Mouse (Mus musculus) adrenal gland, postnatal 10 days (tissue): ENCODE data around the gene Tspan10. TPM values are rescaled to one million over a fixed set of nuclear protein-coding genes. Genes with fewer than 3 reads are reported as not detected.

Source experiments
- DNase-seq: peaks from one replicate; pipeline ENCODE4 v3.0.0; 2021; ENCODE audit warnings: mixed read lengths
- total RNA-seq, 2 experiments: library from RNA; stranded (reverse); gene quantifications; 2 replicates each; pipeline ENCODE4 v1.2.3; 2021

The Tspan10 gene
- total RNA-seq, 2 experiments from 2014 or later: 0.30 to 2.6 TPM

GRCm38 (mm10) chr11:120492878-120493203, 50.4 kb downstream of the Tspan10 start:
- no peak for DNase-seq

- no peak for DNase-seq
Measured at GRCm38 (mm10) chr11:120493351-120493750, 50.9 kb downstream of the Tspan10 start.

GRCm38 (mm10) chr11:120493911-120494310, 51.5 kb downstream of the Tspan10 start:
- DNase-seq: no peak

Other genes with a start within 250 kb of the Tspan10 start
- gene Bahcc1, start 209.7 kb upstream of the Tspan10 start, total RNA-seq: 10 to 100 TPM; 13.8 to 20.5 TPM
- 100 to 1,000 TPM; 954 to 956 TPM for gene Actg1, start 94.1 kb upstream of the Tspan10 start, total RNA-seq
- gene Fscn2, start 81.1 kb upstream of the Tspan10 start, total RNA-seq: under 1 TPM; 0.15 to 0.45 TPM
- gene Faap100, start 63.9 kb upstream of the Tspan10 start, total RNA-seq: 10 to 100 TPM; 19.5 to 26.4 TPM
- 10 to 100 TPM; 59.7 to 67.0 TPM for gene Nploc4, start 4.9 kb upstream of the Tspan10 start, total RNA-seq
- gene Pde6g, start 10.9 kb downstream of the Tspan10 start, total RNA-seq: under 1 TPM in 1 of 2 experiments, not detected in 1; 0.94 TPM
- gene Oxld1, start 15.4 kb downstream of the Tspan10 start, total RNA-seq: 10 to 100 TPM; 59.0 to 82.0 TPM
- gene Ccdc137, start 15.5 kb downstream of the Tspan10 start, total RNA-seq: 10 to 100 TPM; 16.1 to 18.8 TPM
- 10 to 100 TPM; 20.6 to 20.9 TPM for gene Arl16, start 25.0 kb downstream of the Tspan10 start, total RNA-seq
- 100 to 1,000 TPM; 179 to 189 TPM for gene Mrpl12, start 42.0 kb downstream of the Tspan10 start, total RNA-seq
- gene Slc25a10, start 49.2 kb downstream of the Tspan10 start, total RNA-seq: 10 to 100 TPM; 58.5 to 60.9 TPM
- gene Gcgr, start 88.1 kb downstream of the Tspan10 start, total RNA-seq: 10 to 100 TPM in 1 of 2 experiments, 1 to 10 TPM in 1; 9.6 to 15.7 TPM
- 10 to 100 TPM; 60.0 to 62.2 TPM for gene Mcrip1, start 107.1 kb downstream of the Tspan10 start, total RNA-seq
- gene Ppp1r27, start 108.5 kb downstream of the Tspan10 start, total RNA-seq: 10 to 100 TPM in 1 of 2 experiments, 1 to 10 TPM in 1; 7.1 to 21.8 TPM
- gene P4hb, start 130.6 kb downstream of the Tspan10 start, total RNA-seq: 100 to 1,000 TPM; 424 to 571 TPM
- gene Arhgdia, start 139.0 kb downstream of the Tspan10 start, total RNA-seq: 100 to 1,000 TPM; 281 to 286 TPM
- gene Alyref, start 155.7 kb downstream of the Tspan10 start, total RNA-seq: 100 to 1,000 TPM; 112 to 114 TPM
- 10 to 100 TPM; 73.1 to 86.4 TPM for gene Anapc11, start 155.8 kb downstream of the Tspan10 start, total RNA-seq
- 1 to 10 TPM; 1.0 to 1.3 TPM for gene Npb, start 165.8 kb downstream of the Tspan10 start, total RNA-seq
- 100 to 1,000 TPM; 144 to 150 TPM for gene Pcyt2, start 175.3 kb downstream of the Tspan10 start, total RNA-seq
- gene Sirt7, start 182.6 kb downstream of the Tspan10 start, total RNA-seq: 10 to 100 TPM; 33.2 to 40.3 TPM
- gene Mafg, start 191.0 kb downstream of the Tspan10 start, total RNA-seq: 10 to 100 TPM; 41.1 to 46.5 TPM
- 1 to 10 TPM; 5.1 to 5.2 TPM for gene Pycr1, start 201.1 kb downstream of the Tspan10 start, total RNA-seq
- 1 to 10 TPM; 3.2 to 7.6 TPM for gene Myadml2, start 205.5 kb downstream of the Tspan10 start, total RNA-seq
- gene Notum, start 218.5 kb downstream of the Tspan10 start, total RNA-seq: 10 to 100 TPM; 12.4 to 13.3 TPM
- gene Aspscr1, start 230.3 kb downstream of the Tspan10 start, total RNA-seq: 10 to 100 TPM; 67.9 to 81.5 TPM